Comparison of ENCODE assay signal across 10 mouse cellular contexts in the genomic region with DNA sequence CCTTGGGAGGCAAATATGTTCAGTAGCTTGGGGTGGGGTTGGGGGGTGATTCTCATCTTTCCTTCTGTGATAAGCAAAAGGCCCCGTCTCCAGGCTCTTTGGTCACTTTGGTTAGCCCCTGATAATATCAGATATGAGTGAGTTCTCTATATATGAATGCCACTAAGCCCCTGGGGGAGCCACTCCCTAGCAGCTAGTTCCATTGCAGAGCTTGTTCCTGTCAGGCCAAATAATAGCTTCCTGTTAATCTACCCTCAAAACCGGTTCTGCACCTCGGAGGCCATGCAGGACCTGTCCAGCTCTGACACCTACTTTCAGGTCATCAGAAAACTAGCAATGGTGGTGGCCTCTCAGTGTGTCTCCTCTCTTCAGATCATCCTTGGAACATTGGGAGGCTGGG. TPM values are rescaled to one million over a fixed set of nuclear protein-coding genes. Genes with fewer than 3 reads are reported as not detected.
DNase-seq lines count a peak whose midpoint lies in the region; ATAC-seq and TF ChIP-seq lines count a peak whose summit lies in the region.
"Had no signal": no experiment of that assay in that cellular context is flagged by ENCODE, and none has a peak within 500 bp of the region (broad histone marks: within the 10 kb centered on the region; RNA-seq: fewer than 3 reads in every experiment).

No protein-coding gene starts in this region.

- no peak for TF ChIP-seq CTCF in hindbrain, postnatal 0 days (IDR thresholded peaks at IDR 0.05; ENCODE audit: low read depth)

- H3K9ac ChIP-seq in heart, embryonic 14.5 days (ENCODE audit: low read length): peak overlapping the region; percentile 71; the same call in 1 of the 2 replicates
- peak overlapping the region; percentile 46; the same call in 1 of the 2 replicates for H3K9ac ChIP-seq in embryonic facial prominence, embryonic 12.5 days
- H3K9ac ChIP-seq in hindbrain, postnatal 0 days (replicated peaks; ENCODE audit: low read length): no peak overlapping the region
- no peak overlapping the region for H3K9ac ChIP-seq in midbrain, embryonic 14.5 days (replicated peaks; ENCODE audit: low read length)

- ATAC-seq in heart, embryonic 14.5 days (ENCODE audit: insufficient number of reproducible peaks, insufficient read depth, low FRiP score, low read depth): no peak
- ATAC-seq in embryonic facial prominence, embryonic 12.5 days (ENCODE audit: insufficient number of reproducible peaks, insufficient read depth, low FRiP score, low TSS enrichment): no peak
- no peak for ATAC-seq in hindbrain, postnatal 0 days
- no peak for ATAC-seq in midbrain, embryonic 14.5 days (ENCODE audit: low FRiP score, low TSS enrichment)

- 57% methylated on average over 3 of the region's 3 CpGs for WGBS in heart, embryonic 14.5 days
- WGBS in embryonic facial prominence, embryonic 12.5 days: 78% methylated on average over 3 of the region's 3 CpGs
- 76% methylated on average over 3 of the region's 3 CpGs for WGBS in hindbrain, postnatal 0 days
- 83% methylated on average over 3 of the region's 3 CpGs for WGBS in midbrain, embryonic 14.5 days

- no peaks in the 10 kb centered on the region for H3K9me3 ChIP-seq in heart, embryonic 14.5 days (ENCODE audit: control insufficient read depth, low read length)
- H3K9me3 ChIP-seq in embryonic facial prominence, embryonic 12.5 days: no peaks in the 10 kb centered on the region
- H3K9me3 ChIP-seq in hindbrain, postnatal 0 days (ENCODE audit: low read length): no peaks in the 10 kb centered on the region
- no peaks in the 10 kb centered on the region for H3K9me3 ChIP-seq in midbrain, embryonic 14.5 days (ENCODE audit: control insufficient read depth, low read length)

- no peak overlapping the region for H3K4me3 ChIP-seq in heart, embryonic 14.5 days (ENCODE audit: control insufficient read depth in 1 of 2, insufficient read depth in 1 of 2, low read depth in 1 of 2, low read length in 2 of 2)
- no peak overlapping the region; the same call in 1 of the 2 replicates for H3K4me3 ChIP-seq in embryonic facial prominence, embryonic 12.5 days
- no peak overlapping the region for H3K4me3 ChIP-seq in hindbrain, postnatal 0 days (ENCODE audit: low read length)
- H3K4me3 ChIP-seq in midbrain, embryonic 14.5 days (replicated peaks; ENCODE audit: low read depth, low read length): no peak overlapping the region

- peaks cover 36% of the 10 kb centered on the region for H3K36me3 ChIP-seq in heart, embryonic 14.5 days (ENCODE audit: control insufficient read depth, insufficient read depth, low read length)
- peaks cover 30% of the 10 kb centered on the region for H3K36me3 ChIP-seq in embryonic facial prominence, embryonic 12.5 days
- H3K36me3 ChIP-seq in hindbrain, postnatal 0 days (ENCODE audit: insufficient read depth, low read length): peaks cover 35% of the 10 kb centered on the region
- peaks cover 35% of the 10 kb centered on the region for H3K36me3 ChIP-seq in midbrain, embryonic 14.5 days (ENCODE audit: control insufficient read depth, insufficient read depth, low read length)

- no peak for DNase-seq in heart, adult 18-20 months
- DNase-seq in hindbrain, postnatal 0 days (ENCODE audit: low spot score): no peak
- no peak for DNase-seq in midbrain, embryonic 14.5 days
- DNase-seq in spleen, postnatal 4 days (ENCODE audit: low spot score in 2 of 2): no peak
- DNase-seq in cerebellum, postnatal 10 days: no peak
- DNase-seq in right cerebral cortex, postnatal 10 days (ENCODE audit: low spot score in 2 of 2): no peak

- peak overlapping the region; percentile 72 for H3K4me2 ChIP-seq in heart, embryonic 14.5 days (ENCODE audit: low read length)
- peak overlapping the region; percentile 56; the same call in 1 of the 2 replicates for H3K4me2 ChIP-seq in embryonic facial prominence, embryonic 12.5 days (replicated peaks)
- 0 out of 2 replicates have a peak overlapping the region, but pooled peaks have one; percentile 61 for H3K4me2 ChIP-seq in hindbrain, postnatal 0 days (ENCODE audit: low read depth, low read length)
- peak overlapping the region; percentile 81 for H3K4me2 ChIP-seq in midbrain, embryonic 14.5 days (ENCODE audit: low read length)

- no peak overlapping the region for H3K27ac ChIP-seq in heart, embryonic 14.5 days (replicated peaks in 1 of 2; ENCODE audit: control insufficient read depth in 1 of 2, insufficient read depth in 1 of 2, low read depth in 2 of 2, low read length in 2 of 2)
- peak overlapping the region; percentile 64; the same call in 1 of the 2 replicates for H3K27ac ChIP-seq in embryonic facial prominence, embryonic 12.5 days
- peak overlapping the region; percentile 78; the same call in 1 of the 2 replicates for H3K27ac ChIP-seq in hindbrain, postnatal 0 days
- no peak overlapping the region for H3K27ac ChIP-seq in midbrain, embryonic 14.5 days (replicated peaks; ENCODE audit: low read depth, low read length)

- peaks cover 30 to 44% of the 10 kb centered on the region in 2 experiments for H3K4me1 ChIP-seq in heart, embryonic 14.5 days (ENCODE audit: control insufficient read depth in 2 of 2, insufficient read depth in 2 of 2, low read length in 2 of 2)
- peaks cover 46% of the 10 kb centered on the region for H3K4me1 ChIP-seq in embryonic facial prominence, embryonic 12.5 days
- peaks cover 29% of the 10 kb centered on the region for H3K4me1 ChIP-seq in hindbrain, postnatal 0 days (ENCODE audit: insufficient read depth, low read length)
- H3K4me1 ChIP-seq in midbrain, embryonic 14.5 days (ENCODE audit: control insufficient read depth, insufficient read depth, low read length): peaks cover 38% of the 10 kb centered on the region

- no peaks in the 10 kb centered on the region for H3K27me3 ChIP-seq in heart, embryonic 14.5 days (ENCODE audit: control insufficient read depth, insufficient read depth, low read length)
- H3K27me3 ChIP-seq in embryonic facial prominence, embryonic 12.5 days: no peaks in the 10 kb centered on the region
- H3K27me3 ChIP-seq in hindbrain, postnatal 0 days (ENCODE audit: insufficient read depth, low read length): no peaks in the 10 kb centered on the region
- no peaks in the 10 kb centered on the region for H3K27me3 ChIP-seq in midbrain, embryonic 14.5 days (ENCODE audit: control insufficient read depth, insufficient read depth, low read length)

RNA-seq across cellular contexts. Expression of gene Samd14, which starts 2.3 kb away (rescaled TPM):
- 8.5 and 10.1 TPM in 2 replicates for polyA plus RNA-seq in heart, embryonic 14.5 days (2014; fragmentation: Nextera tagmentation; extraction: Ambion mirVana)
- total RNA-seq in heart, adult 18-20 months (2021): 1 to 10 TPM; 1.1 to 1.9 TPM
- polyA plus RNA-seq in embryonic facial prominence, embryonic 12.5 days (2016; fragmentation: Nextera tagmentation; extraction: Ambion mirVana): 50.3 and 50.9 TPM in 2 replicates
- 216 and 223 TPM in 2 replicates for total RNA-seq in hindbrain, postnatal 0 days (2014; rRNA removed)
- polyA plus RNA-seq in hindbrain, postnatal 0 days (2015; fragmentation: Nextera tagmentation; extraction: Ambion mirVana): 128 and 137 TPM in 2 replicates
- polyA plus RNA-seq in midbrain, embryonic 14.5 days (2014; fragmentation: Nextera tagmentation; extraction: Ambion mirVana): 135 and 152 TPM in 2 replicates

RNA-seq across cellular contexts. Expression of gene Ppp1r9b, which starts 16.6 kb away (rescaled TPM):
- 8.1 and 8.6 TPM in 2 replicates for polyA plus RNA-seq in heart, embryonic 14.5 days (2014; fragmentation: Nextera tagmentation; extraction: Ambion mirVana)
- total RNA-seq in heart, adult 18-20 months (2021): 10 to 100 TPM; 44.8 to 47.2 TPM
- 14.4 TPM in 2 replicates for polyA plus RNA-seq in embryonic facial prominence, embryonic 12.5 days (2016; fragmentation: Nextera tagmentation; extraction: Ambion mirVana)
- 170 and 190 TPM in 2 replicates for total RNA-seq in hindbrain, postnatal 0 days (2014; rRNA removed)
- polyA plus RNA-seq in hindbrain, postnatal 0 days (2015; fragmentation: Nextera tagmentation; extraction: Ambion mirVana): 18.8 and 19.4 TPM in 2 replicates
- polyA plus RNA-seq in midbrain, embryonic 14.5 days (2014; fragmentation: Nextera tagmentation; extraction: Ambion mirVana): 27.1 and 27.6 TPM in 2 replicates

RNA-seq across cellular contexts. Expression of gene Sgca, which starts 31.3 kb away (rescaled TPM):
- 34.6 and 36.7 TPM in 2 replicates for polyA plus RNA-seq in heart, embryonic 14.5 days (2014; fragmentation: Nextera tagmentation; extraction: Ambion mirVana)
- total RNA-seq in heart, adult 18-20 months (2021): 100 to 1,000 TPM; 182 to 184 TPM
- 1.5 and 1.8 TPM in 2 replicates for polyA plus RNA-seq in embryonic facial prominence, embryonic 12.5 days (2016; fragmentation: Nextera tagmentation; extraction: Ambion mirVana)
- 0.36 and 0.52 TPM in 2 replicates for total RNA-seq in hindbrain, postnatal 0 days (2014; rRNA removed)
- 0.26 and 0.28 TPM in 2 replicates for polyA plus RNA-seq in hindbrain, postnatal 0 days (2015; fragmentation: Nextera tagmentation; extraction: Ambion mirVana)
- polyA plus RNA-seq in midbrain, embryonic 14.5 days (2014; fragmentation: Nextera tagmentation; extraction: Ambion mirVana): not detected in 2 replicates
- total RNA-seq: neutrophil, adult 5-6 weeks had no signal

RNA-seq across cellular contexts. Expression of gene Pdk2, which starts 33.7 kb away (rescaled TPM):
- polyA plus RNA-seq in heart, embryonic 14.5 days (2014; fragmentation: Nextera tagmentation; extraction: Ambion mirVana): 112 and 113 TPM in 2 replicates
- 100 to 1,000 TPM; 421 to 452 TPM for total RNA-seq in heart, adult 18-20 months (2021)
- 27.5 and 30.4 TPM in 2 replicates for polyA plus RNA-seq in embryonic facial prominence, embryonic 12.5 days (2016; fragmentation: Nextera tagmentation; extraction: Ambion mirVana)
- total RNA-seq in hindbrain, postnatal 0 days (2014; rRNA removed): 25.0 and 32.0 TPM in 2 replicates
- 46.8 and 49.0 TPM in 2 replicates for polyA plus RNA-seq in hindbrain, postnatal 0 days (2015; fragmentation: Nextera tagmentation; extraction: Ambion mirVana)
- polyA plus RNA-seq in midbrain, embryonic 14.5 days (2014; fragmentation: Nextera tagmentation; extraction: Ambion mirVana): 21.5 and 22.7 TPM in 2 replicates

RNA-seq across cellular contexts. Expression of gene Hils1, which starts 40.0 kb away (rescaled TPM):
- polyA plus RNA-seq in heart, embryonic 14.5 days (2014; fragmentation: Nextera tagmentation; extraction: Ambion mirVana): 0.24 TPM in 2 replicates
- not detected for total RNA-seq in heart, adult 18-20 months (2021)
- polyA plus RNA-seq in embryonic facial prominence, embryonic 12.5 days (2016; fragmentation: Nextera tagmentation; extraction: Ambion mirVana): not detected in 2 replicates
- total RNA-seq in hindbrain, postnatal 0 days (2014; rRNA removed): not detected in 2 replicates
- not detected in 2 replicates for polyA plus RNA-seq in hindbrain, postnatal 0 days (2015; fragmentation: Nextera tagmentation; extraction: Ambion mirVana)
- polyA plus RNA-seq in midbrain, embryonic 14.5 days (2014; fragmentation: Nextera tagmentation; extraction: Ambion mirVana): not detected in 2 replicates
- total RNA-seq: layer of hippocampus, adult 18-20 months; neutrophil, adult 5-6 weeks had no signal

Comparison
In these comparisons a context has a peak if more than half of its experiments do, and no peak if none do; other contexts are left out.
1. H3K27ac ChIP-seq: peak in embryonic facial prominence, embryonic 12.5 days (single experiment) and hindbrain, postnatal 0 days (single experiment); none in heart, embryonic 14.5 days (0 of 2) and midbrain, embryonic 14.5 days (single experiment).
2. H3K9ac ChIP-seq: peak in heart, embryonic 14.5 days (single experiment) and embryonic facial prominence, embryonic 12.5 days (single experiment); none in hindbrain, postnatal 0 days (single experiment) and midbrain, embryonic 14.5 days (single experiment).
3. RNA of gene Sgca, which starts 31.3 kb away (polyA plus RNA-seq): 34.6 to 36.7 TPM in heart, embryonic 14.5 days; 1.5 to 1.8 TPM in embryonic facial prominence, embryonic 12.5 days, 0.26 to 0.28 TPM in hindbrain, postnatal 0 days and not detected in midbrain, embryonic 14.5 days; every median in the first group is over 10 times any median in the second.
4. Peak in every context shown above with its lines, with median percentiles within 50 percentile points of each other: H3K4me2 ChIP-seq.